Mouse (Mus musculus): ENCODE data around the gene Tmem206.

DNA sequence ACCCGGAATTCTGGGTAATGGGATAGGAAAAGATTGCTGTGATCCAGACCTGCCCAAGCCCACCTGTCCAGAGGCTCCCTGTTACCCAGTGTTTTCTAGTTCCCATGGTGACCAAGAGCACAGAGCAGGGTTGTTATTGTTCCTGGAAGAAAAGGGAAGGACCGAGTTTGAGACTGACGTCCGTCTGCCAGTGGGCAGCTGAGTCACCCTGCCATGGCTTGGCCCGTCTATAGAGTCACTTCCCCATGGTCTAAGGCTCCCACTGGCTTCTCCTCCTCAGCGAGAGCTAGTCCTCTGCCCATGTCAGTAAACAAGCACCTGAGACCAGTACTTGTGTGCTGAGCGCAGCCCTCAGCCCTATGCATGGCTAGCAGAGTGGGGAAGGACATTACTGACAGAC lies 44.5 kb upstream of the Tmem206 start:
- TF ChIP-seq GATA1 (IDR thresholded peaks at IDR 0.05; ENCODE audit: low read length) (no peak), TAL1 (IDR thresholded peaks at IDR 0.05; ENCODE audit: low read length) (no peak)
